Mouse (Mus musculus): ENCODE results near the gene Myo15b.
"Not testable (repeated sequence)": the region's sequence is repeated elsewhere in the genome, so short reads cannot be mapped to it uniquely, and the experiment has no call there.

Gene Myo15b

GRCm38 (mm10) chr11:115832064-115832463 is 26.1 kb upstream of the Myo15b start:
- no peak for DNase-seq

GRCm38 (mm10) chr11:115832523-115832922 is 25.7 kb upstream of the Myo15b start:
- DNase-seq = peak; percentile 95

- DNase-seq = peak; percentile 77
These were observed 25.1 kb upstream of the Myo15b start for GRCm38 (mm10) chr11:115833021-115833513.

- DNase-seq = peak; percentile 62
These were observed 24.2 kb upstream of the Myo15b start for GRCm38 (mm10) chr11:115834033-115834432.

DNA sequence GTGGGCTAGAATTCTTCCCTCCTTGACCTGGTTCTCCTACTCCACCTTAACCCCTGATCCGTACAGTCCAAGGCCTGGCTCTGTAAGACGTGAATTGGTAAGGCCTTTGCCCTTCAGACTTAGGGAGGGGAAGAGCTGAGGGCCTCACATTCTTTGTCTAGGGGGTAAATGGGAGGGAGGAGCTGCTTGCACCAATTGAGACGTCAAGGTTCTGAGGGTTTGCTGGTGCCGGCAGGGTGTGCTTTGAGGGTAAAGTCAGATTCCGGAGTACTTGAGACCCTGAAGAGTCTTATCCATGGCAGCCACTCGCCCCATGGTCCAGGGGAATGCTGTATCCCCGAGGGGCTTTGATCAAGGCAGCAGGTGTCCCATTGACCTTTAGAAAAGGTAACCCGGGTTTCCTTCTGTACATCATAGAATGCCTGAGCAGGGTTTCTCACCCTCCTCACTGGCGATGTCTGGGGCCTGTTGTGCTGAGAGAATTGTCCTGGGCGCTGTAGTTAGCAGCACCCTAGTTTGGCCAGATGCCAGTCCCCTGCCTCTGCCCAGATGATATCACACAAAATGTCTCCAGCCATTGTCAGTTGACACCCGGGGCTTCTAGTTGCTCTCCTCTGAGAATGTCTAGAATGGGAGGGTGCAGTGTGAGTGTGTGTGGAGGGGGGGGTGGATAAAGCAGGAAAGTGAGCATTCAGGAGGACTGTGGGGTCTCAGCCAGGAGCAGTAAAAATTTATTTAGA is 21.4 kb upstream of the Myo15b start:
- peak; percentile 68 for DNase-seq

DNA sequence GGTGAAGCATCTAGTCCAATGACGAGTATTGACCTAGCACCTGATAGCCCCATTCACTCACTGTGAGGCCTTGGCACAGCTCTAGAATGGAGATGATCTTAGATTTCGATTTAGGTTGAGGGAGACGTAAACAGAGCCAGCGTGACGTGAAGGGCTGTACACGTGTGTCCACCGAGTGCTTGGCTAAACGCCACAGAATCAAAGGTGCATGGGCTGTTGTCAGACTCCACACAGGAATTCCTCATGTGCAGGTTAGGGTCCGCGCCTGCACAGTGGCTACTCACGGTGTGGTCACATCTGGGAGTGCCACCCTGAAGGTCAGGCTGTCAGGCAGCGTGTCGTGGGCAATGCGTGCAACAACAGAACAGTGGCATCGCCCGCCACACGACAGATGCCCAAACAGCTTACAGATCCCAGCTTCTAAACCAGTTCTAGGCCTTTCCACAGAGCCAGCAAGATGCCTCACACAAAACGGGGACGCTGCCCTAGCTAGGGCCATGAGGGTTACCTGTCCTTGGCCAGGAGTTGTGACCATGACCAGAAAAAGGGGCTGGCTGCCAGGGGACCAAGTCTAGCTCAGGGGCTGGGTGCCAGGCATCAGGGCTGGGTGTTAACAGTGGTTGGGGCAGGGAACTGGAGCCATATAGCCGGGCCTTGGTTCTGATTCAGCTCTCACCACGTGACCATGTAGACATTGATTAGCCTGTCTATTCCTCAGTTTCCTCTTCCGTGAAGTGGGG is 20.4 kb upstream of the Myo15b start:
- DNase-seq = no peak

DNA sequence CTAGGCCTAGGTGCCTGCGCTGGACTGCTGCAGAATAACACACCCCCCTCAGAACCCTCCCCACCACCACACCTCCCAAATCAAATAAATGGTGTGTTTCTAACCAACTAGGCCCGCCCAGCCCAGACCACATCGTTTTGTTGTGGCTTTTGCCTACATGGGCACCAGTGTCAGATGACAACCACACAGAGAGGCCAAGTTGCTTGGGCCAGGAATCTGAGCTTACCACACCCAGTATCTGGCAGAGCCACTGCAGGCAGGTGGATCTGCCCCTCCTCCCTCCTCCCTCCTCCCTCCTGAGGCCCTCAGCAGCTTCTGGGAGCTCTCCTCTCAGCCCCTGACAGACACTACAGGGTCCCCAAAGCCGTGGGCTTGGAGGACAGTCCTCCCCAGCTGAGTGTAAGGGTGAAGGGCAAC is 19.3 kb upstream of the Myo15b start:
- DNase-seq = peak; percentile 55

GRCm38 (mm10) chr11:115839732-115840131 is 18.5 kb upstream of the Myo15b start:
- DNase-seq = no peak

GRCm38 (mm10) chr11:115841044-115841443 is 17.2 kb upstream of the Myo15b start:
- no peak for DNase-seq

GRCm38 (mm10) chr11:115841961-115842550 is 16.1 kb upstream of the Myo15b start:
- DNase-seq = peak; percentile 65

DNA sequence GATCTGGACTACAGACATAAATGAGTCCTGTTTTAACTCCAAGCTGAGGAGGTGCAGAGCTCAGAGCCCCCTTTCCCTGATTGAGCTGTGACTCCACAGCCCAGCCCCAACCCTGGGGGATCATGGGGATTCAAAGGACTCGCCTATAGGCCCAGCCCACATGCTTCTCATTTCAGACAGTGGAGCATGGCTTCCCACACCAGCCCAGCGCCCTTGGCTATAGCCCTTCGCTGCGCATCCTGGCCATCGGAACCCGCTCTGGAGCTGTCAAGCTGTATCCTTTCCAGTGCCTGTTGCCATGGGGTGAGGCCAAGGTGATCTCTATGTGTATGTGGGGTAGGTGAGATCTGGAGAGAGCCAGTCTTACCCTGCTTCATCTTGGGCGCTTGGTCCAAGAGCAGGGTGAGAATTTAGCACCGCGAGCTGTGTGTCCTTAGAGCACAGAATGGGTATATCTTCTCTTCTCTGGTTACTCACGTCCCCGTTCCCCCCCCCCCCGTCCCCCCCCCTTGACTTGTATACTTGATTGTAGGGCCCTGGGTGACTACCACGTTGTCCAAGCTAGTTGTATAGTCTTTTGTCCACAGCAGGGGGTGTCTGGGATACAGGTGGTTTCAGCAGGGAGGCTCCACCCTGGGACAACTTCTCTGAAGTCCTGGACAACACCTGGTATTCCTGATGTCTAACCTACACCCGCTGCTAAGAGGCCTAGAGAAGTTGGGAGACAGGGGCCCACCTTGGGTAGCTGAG is 14.9 kb upstream of the Myo15b start:
- DNase-seq = no peak

- DNase-seq = peak; percentile 93
These were observed 14.3 kb upstream of the Myo15b start for GRCm38 (mm10) chr11:115843891-115844239.

DNA sequence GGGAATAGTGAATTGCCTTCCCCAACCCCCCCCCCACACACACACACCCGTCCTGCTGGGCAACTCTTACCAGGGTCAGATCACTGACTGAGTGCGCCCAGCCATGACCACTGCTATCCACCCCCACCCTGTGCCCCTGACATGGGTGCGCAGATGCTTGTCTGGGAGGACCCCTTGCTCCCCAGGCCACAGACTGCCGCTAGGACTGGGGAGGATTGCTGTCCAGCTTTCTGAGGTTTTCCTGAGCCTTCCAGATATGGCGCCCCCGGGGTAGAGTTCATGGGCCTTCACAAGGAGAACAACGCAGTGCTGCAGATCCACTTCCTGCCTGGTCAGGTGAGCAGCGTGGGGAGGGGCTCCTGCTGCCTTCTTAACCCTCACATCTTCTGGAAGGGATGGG is 14.0 kb upstream of the Myo15b start:
- peak; percentile 70 for DNase-seq

- DNase-seq = no peak
These were observed 12.4 kb upstream of the Myo15b start for GRCm38 (mm10) chr11:115845819-115846218.

- no peak for DNase-seq
These were observed 3.5 kb upstream of the Myo15b start for GRCm38 (mm10) chr11:115854674-115855073.

DNA sequence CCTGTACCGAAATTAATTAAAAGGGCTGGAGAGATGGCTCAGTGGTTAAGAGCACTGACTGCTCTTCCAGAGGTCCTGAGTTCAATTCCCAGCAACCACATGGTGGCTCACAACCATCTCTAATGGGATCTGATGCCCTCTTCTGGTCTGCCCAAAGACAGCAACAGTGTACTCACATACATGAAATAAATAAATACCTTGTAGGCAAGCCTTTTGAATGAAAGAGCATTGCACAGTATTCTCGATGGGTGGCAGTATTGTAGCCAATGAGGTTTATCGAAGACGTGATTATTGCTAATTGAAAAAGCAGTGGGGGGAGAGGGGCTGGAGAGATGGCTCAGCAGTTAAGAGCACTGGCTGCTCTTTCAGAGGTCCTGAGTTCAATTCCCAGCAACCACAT is 1.1 kb upstream of the Myo15b start:
- not testable (repeated sequence) for DNase-seq

- DNase-seq = peak; percentile 47
These were observed 270 bp upstream of the Myo15b start for GRCm38 (mm10) chr11:115857936-115858335.

DNA sequence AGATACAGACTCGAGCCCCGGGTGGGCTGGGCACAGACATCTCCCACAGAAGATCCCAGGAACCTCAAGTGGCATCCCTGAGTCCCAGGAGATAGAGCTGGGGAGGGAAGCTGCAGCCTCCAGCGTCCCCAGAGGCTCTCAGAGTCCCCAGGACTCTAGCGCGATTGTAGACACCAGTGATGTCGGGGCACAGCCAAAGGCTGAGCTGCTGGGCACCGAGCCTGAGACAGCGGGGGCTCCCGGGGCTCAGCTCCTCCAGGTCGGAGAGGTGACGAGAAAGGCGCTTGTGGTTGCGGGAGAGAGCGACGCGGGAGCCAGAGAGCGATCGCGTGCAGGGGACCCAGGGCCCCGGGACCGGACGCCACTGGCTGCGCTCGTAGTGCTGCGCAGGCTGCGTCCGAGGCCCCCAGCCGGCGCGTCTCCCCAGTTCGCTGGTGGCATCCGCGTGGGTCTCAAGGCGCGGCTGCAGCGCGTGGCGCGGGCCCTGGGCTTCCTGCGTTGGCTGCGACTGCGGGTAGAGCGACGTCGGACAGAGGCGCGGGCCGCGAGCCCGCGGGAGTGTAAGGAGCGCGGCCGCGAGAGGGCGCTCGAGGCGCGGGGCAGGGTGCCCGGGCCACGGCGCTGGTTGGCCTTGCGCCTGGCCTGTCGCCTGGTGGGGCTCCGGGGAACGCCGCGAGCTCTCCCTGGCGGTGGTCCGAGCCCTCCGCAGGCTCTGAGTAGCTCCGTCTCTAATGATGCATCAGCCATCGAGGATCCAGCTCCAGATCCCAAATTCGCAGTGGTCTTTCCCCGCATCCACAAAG is 1.1 kb downstream of the Myo15b start:
- peak; percentile 94 for DNase-seq

- no peak for DNase-seq
These were observed 5.7 kb downstream of the Myo15b start for GRCm38 (mm10) chr11:115863895-115864294.

DNA sequence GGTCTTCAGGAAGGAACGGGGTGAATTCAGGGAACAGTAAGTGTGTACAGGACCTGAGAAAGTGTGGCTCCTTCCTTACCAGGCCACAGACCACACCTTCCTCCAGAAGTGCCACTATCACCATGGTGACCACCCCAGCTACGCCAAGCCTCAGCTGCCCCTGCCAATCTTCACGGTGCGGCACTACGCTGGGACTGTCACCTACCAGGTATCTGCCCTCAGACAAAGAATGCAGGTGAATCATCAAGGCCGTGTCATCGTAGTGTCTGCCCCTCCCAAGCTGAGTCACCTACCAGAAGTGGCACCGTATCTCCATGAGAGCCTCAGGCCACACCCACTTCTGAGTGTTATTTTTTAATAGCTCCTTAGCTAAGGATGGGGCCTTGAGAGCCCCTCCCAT is 11.2 kb downstream of the Myo15b start:
- DNase-seq = no peak

- DNase-seq = no peak
These were observed 14.2 kb downstream of the Myo15b start for GRCm38 (mm10) chr11:115872437-115872836.

DNA sequence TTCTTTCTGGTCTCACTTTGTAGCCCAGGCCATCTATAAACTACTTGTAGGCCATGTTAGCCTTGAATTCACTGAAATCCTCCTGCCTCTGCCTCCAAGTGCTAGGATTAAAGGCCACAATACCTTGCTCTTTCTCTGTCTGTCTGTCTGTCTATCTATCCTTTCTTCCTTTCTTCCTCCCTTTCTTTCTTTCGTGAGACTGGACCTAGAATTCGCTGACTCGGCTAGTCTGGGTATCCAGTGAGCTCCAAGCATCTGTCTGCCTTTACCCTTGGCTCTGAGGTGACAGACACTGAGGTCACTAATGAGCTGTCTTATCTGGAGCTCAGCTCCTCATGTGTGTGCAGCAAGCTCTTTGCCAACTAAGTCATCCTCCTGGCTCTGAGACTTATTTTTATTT is 17.7 kb downstream of the Myo15b start:
- DNase-seq = no peak

Data from kidney, postnatal 14 days (tissue).